Mouse (Mus musculus) olfactory bulb, adult 2 months (tissue): ENCODE measurements around the gene Celsr2. TPM values are rescaled to one million over a fixed set of nuclear protein-coding genes. Genes with fewer than 3 reads are reported as not detected.

Experiments used
- H3K27ac ChIP-seq: fragments of 200-500 bp; 2 replicates; pipeline ENCODE4 v1.5.1; 2012; ENCODE audit warnings: low read depth, low read length; ENCODE audit not compliant: insufficient read depth
- H3K4me1 ChIP-seq: fragments of 200-500 bp; 2 replicates; pipeline ENCODE4 v1.6.1; 2012; ENCODE audit warnings: low read length; ENCODE audit not compliant: control insufficient read depth, insufficient read depth
- H3K4me3 ChIP-seq: fragments of 200-500 bp; 2 replicates; pipeline ENCODE4 v1.5.1; 2012; ENCODE audit warnings: mild to moderate bottlenecking, low read depth, low read length, moderate library complexity; ENCODE audit not compliant: insufficient read depth
- CTCF ChIP-seq: fragments of 200-500 bp; IDR thresholded peaks from 2 replicates; pipeline ENCODE4 v1.5.1; 2012; ENCODE audit warnings: low read depth, mild to moderate bottlenecking, low read length, moderate library complexity; ENCODE audit not compliant: insufficient read depth
- POLR2A ChIP-seq: fragments of 200-500 bp; IDR thresholded peaks from 2 replicates; pipeline ENCODE4 v1.6.1; 2012; ENCODE audit warnings: mild to moderate bottlenecking, low read depth, low read length, moderate library complexity; ENCODE audit not compliant: insufficient read depth
- WGBS: fragments of 180-500 bp; shearing (Covaris S2); methylation state at CpG from one replicate; pipeline ENCODE4 v1.1.7; 2018; 5-methylcytosine and 5-hydroxymethylcytosine counted together
- polyA plus RNA-seq: library from polyadenylated mRNA; stranded (reverse); fragments of >200 nt; gene quantifications from 2 replicates; pipeline ENCODE4 v1.2.4, GENCODE M21; 2012; ENCODE audit warnings: low replicate concordance; ENCODE audit not compliant: missing spikeins, insufficient read depth, insufficient read length

Gene Celsr2
- polyA plus RNA-seq, 1 experiment, result not detected

GRCm38 (mm10) chr3:108367828-108368227 lies 47.5 kb downstream of the Celsr2 start:
- TF ChIP-seq POLR2A (no peak), CTCF (no peak)
- Histone ChIP-seq H3K27ac (no peak overlapping the region), H3K4me1 (peaks cover 13% of the 10 kb centered on the region), H3K4me3 (no peak overlapping the region)
- 83% methylated on average over 3 of the region's 3 CpGs for WGBS

DNA sequence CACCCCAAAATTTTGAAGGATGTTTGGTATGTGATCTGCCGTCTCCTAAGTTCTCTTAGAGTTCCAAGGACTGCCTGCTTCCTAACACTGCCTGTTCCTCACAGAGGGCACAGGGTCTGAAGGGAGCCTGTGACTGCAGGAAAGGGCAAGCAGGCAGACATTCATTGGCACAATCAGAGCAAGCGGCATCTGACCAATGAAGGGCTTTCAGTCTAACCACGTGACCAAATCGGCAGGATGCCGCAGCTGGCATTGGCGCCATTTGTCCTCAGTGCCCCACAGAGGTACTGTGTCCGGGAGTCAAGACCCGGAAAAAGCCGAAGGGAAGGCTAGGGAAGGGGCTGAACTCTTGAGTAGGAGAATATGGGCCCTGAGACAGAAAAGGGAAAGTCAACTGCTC lies 48.2 kb downstream of the Celsr2 start:
- Histone ChIP-seq H3K4me3 (no peak overlapping the region), H3K4me1 (peaks cover 13% of the 10 kb centered on the region), H3K27ac (no peak overlapping the region)
- WGBS, result 70% methylated on average over 9 of the region's 9 CpGs
- no peak for TF ChIP-seq CTCF
- no peak for TF ChIP-seq POLR2A

- Histone ChIP-seq H3K4me3 (no peak within 1 kb of the TSS), H3K4me1 (peaks cover 13% of the 10 kb centered on the region), H3K27ac (no peak within 1 kb of the TSS)
- no peak for TF ChIP-seq POLR2A
- no peak for TF ChIP-seq CTCF
- WGBS, result 67% methylated on average over 9 of the region's 9 CpGs
Measured at GRCm38 (mm10) chr3:108364270-108364995, 50.9 kb downstream of the Celsr2 start, which contains the start of gene Mybphl. Gene Mybphl (plus strand): TSS chr3:108364911.

- WGBS, result 53% methylated on average over 3 of the region's 3 CpGs
- Histone ChIP-seq H3K27ac (no peak overlapping the region), H3K4me1 (peaks cover 14% of the 10 kb centered on the region), H3K4me3 (no peak overlapping the region)
- no peak for TF ChIP-seq POLR2A
- no peak for TF ChIP-seq CTCF
Measured at GRCm38 (mm10) chr3:108363626-108364025, 51.7 kb downstream of the Celsr2 start.

GRCm38 (mm10) chr3:108360894-108361293 lies 54.5 kb downstream of the Celsr2 start:
- no peak overlapping the region for H3K4me3 ChIP-seq
- H3K27ac ChIP-seq, result no peak overlapping the region
- peaks cover 22% of the 10 kb centered on the region for H3K4me1 ChIP-seq
- WGBS, result 39% methylated on average over 7 of the region's 7 CpGs
- no peak for TF ChIP-seq CTCF
- no peak for TF ChIP-seq POLR2A

- 50% methylated on average over 6 of the region's 6 CpGs for WGBS
- H3K4me3 ChIP-seq, result no peak overlapping the region
- H3K4me1 ChIP-seq, result peaks cover 13% of the 10 kb centered on the region
- TF ChIP-seq POLR2A, result no peak
- H3K27ac ChIP-seq, result no peak overlapping the region
Measured at GRCm38 (mm10) chr3:108358445-108358844, 56.9 kb downstream of the Celsr2 start.

- Histone ChIP-seq H3K27ac (0 out of 2 replicates have a peak overlapping the region, but pooled peaks have one; percentile 9), H3K4me1 (peaks cover 12% of the 10 kb centered on the region), H3K4me3 (no peak overlapping the region)
- TF ChIP-seq POLR2A, result no peak
- TF ChIP-seq CTCF, result no peak
- WGBS, result 72% methylated on average over 10 of the region's 10 CpGs
Measured at GRCm38 (mm10) chr3:108357051-108357450, 58.3 kb downstream of the Celsr2 start.

DNA sequence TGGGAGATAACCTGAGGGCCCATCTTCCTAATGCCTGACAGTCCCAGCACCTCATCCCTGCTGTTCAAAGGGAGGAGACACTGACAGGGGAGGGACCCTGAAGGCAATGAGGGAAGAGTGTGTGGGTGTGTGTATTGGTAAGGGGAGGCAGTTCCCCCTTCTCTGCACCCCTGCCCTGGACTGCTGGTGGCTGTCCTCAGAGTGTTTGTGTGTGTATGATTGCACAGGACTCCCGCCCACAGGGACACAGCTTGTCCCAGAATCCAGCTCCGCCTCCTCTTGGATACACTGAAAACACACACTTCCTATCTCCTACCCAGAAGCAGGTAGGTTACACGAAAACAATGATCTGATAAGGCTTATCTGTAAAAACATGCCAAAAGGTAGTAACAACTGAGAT lies 60.1 kb downstream of the Celsr2 start:
- no peak overlapping the region for H3K27ac ChIP-seq
- H3K4me3 ChIP-seq, result no peak overlapping the region
- TF ChIP-seq POLR2A, result no peak
- TF ChIP-seq CTCF, result no peak
- H3K4me1 ChIP-seq, result peaks cover 12% of the 10 kb centered on the region
- WGBS, result 86% methylated on average over 3 of the region's 3 CpGs

DNA sequence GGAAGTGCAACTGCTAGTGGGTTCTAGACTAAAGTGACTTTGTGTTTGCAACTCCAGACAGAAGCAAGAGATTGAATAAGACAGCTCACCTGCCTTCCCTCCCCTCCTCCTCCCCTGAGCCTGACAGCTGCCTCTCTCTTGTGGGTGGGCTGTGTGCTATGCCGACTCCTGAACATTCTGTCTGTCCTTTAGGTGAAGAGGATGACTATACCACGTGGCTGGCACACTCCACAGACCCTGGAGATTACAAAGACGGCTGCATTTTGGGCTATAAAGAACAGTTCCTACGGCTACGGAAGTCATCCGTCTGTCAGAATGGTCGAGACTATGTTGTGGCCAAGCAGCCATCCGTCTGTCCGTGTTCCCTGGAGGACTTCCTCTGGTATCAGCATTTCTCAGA lies 67.0 kb downstream of the Celsr2 start:
- Histone ChIP-seq H3K4me3 (no peak overlapping the region), H3K4me1 (no peaks in the 10 kb centered on the region), H3K27ac (no peak overlapping the region)
- TF ChIP-seq POLR2A (no peak), CTCF (no peak)
- WGBS, result 89% methylated on average over 9 of the region's 9 CpGs
